Comparison of ENCODE assay signal across 21 mouse cellular contexts in the genomic region with DNA sequence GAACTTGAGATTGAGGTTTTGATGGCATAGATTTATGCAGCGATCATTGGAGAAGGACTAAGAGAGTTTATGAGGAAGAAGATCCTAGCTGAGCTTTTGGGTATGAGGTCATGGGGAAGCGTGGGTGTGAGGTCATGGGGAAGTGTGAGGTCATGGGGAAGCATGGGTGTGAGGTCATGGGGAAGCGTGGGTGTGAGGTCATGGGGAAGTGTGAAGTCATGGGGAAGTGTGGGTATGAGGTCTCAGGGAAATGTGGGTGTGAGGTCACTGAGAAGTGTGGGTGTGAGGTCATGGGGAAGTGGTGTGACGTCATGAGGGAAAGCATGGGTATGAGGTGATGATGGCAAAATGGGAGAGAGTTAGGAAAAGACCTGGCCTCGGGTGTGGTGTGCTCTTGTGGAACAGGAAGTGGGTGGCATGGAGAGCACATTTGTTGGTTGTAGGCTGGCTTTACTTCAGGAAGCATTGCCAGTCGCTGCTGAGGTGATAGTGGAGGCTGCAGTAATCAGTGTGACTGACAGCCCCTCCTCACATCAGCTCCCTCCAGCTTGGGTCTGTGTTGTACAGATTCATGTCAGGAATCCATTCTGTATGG.
DNase-seq lines count a peak whose midpoint lies in the region; ATAC-seq and TF ChIP-seq lines count a peak whose summit lies in the region.
"Had no signal": no experiment of that assay in that cellular context is flagged by ENCODE, and none has a peak within 500 bp of the region (broad histone marks: within the 10 kb centered on the region; RNA-seq: fewer than 3 reads in every experiment).

No protein-coding gene starts in this region.

- no peak for TF ChIP-seq CTCF in layer of hippocampus, adult 2 months (conservative IDR thresholded peaks at IDR 0.05)
- TF ChIP-seq CTCF in olfactory bulb, adult 2 months (IDR thresholded peaks at IDR 0.05; ENCODE audit: insufficient read depth, low read depth, low read length), result no peak

- peaks cover 37% of the 10 kb centered on the region for H3K4me1 ChIP-seq in olfactory bulb, adult 2 months (ENCODE audit: control insufficient read depth, insufficient read depth, low read length)

- intact Hi-C loops in gastrocnemius, postnatal 36 days (cut with DNase I), result no loop called here
- intact Hi-C loops in left cerebral cortex, postnatal 10 days (cut with DNase I), result no loop called here

- TF ChIP-seq POLR2A in olfactory bulb, adult 2 months (IDR thresholded peaks at IDR 0.05; ENCODE audit: insufficient read depth, low read depth, low read length), result no peak

- no peak for DNase-seq in layer of hippocampus, adult 2 months (ENCODE audit: low spot score in 2 of 2)
- DNase-seq in layer of hippocampus, adult 9-10 months (ENCODE audit: low spot score), result no peak
- no peak for DNase-seq in cerebellum, postnatal 36 days
- DNase-seq in gastrocnemius, postnatal 36 days, result no peak
- no peak for DNase-seq in left cerebral cortex, postnatal 10 days (ENCODE audit: extremely low spot score in 1 of 2, low spot score in 2 of 2)
- DNase-seq: cerebellum, adult 11 months; cerebellum, postnatal 10 days; embryo, embryonic 11 days; kidney, adult 2 months; liver; lung, postnatal 14 days had no signal

- peak; percentile 57 for ATAC-seq in common myeloid progenitor, adult 5-6 weeks (replicated peaks; ENCODE audit: low read depth, poor library complexity, severe bottlenecking)
- ATAC-seq in megakaryocyte, adult 5-6 weeks (ENCODE audit: poor library complexity, severe bottlenecking), result peak; percentile 77
- ATAC-seq: midbrain, embryonic 15.5 days had no signal

- 78% methylated on average over 6 of the region's 6 CpGs for WGBS in olfactory bulb, adult 2 months

- no peak overlapping the region for H3K4me3 ChIP-seq in layer of hippocampus, adult 2 months
- no peak overlapping the region for H3K4me3 ChIP-seq in olfactory bulb, adult 2 months (ENCODE audit: insufficient read depth, low read depth, low read length)
- H3K4me3 ChIP-seq: embryonic facial prominence, embryonic 13.5 days; erythroblast, embryonic 14.5 days; hindbrain, embryonic 10.5 days; limb, embryonic 10.5 days; midbrain, embryonic 15.5 days; myocyte had no signal

- H3K27ac ChIP-seq in layer of hippocampus, adult 2 months, result peak overlapping the region; percentile 90
- H3K27ac ChIP-seq in olfactory bulb, adult 2 months (ENCODE audit: insufficient read depth, low read depth, low read length), result peak overlapping the region; percentile 43
- H3K27ac ChIP-seq: embryonic facial prominence, embryonic 13.5 days; kidney, postnatal 0 days; limb, embryonic 10.5 days; midbrain, embryonic 15.5 days had no signal
